Mouse (Mus musculus) retina, embryonic 14.5 days (tissue): ENCODE results near the gene Ankrd22.

Experiments
- DNase-seq: peaks from one replicate; pipeline ENCODE4 v3.0.0-alpha.2; 2015; ENCODE audit warnings: low spot score

The Ankrd22 gene

DNA sequence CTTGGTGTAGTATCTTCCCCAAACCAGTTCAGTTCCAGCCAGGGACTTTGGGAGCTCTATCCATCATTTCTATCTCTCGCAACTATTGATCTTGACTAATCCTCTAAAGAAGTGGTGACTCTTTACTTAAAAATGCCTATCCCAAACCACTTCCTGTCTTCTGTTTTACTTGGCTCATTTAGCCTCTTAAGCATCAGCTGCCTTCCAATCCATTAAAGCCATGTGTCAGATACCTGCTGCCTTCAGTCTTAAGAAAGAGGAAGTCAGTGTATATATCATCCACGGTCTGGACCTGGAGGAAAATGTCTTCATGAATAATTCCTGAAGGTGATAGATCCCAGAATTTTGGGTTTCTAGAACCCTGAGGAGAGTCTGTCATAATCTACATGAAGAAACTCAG lies 14.5 kb upstream of the Ankrd22 start:
- no peak for DNase-seq

DNA sequence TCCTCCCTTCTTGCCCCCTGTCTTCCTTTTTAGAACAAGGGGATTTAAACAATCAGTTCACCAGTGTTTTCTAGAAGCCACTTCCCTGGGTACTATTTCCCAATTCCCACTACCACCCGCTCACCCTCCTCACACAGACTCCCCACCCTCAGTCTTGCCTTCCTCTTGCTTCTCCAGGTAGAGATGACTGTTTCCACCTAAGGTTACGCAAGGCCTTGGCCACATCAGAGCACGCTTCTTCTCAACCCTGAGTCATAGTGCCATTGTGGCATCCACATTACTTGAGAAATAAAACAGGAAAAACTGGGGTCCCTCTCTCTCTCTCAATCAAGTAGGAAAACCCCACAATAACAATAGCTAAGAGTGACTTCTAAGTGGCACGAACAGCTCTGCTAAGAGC lies 13.3 kb upstream of the Ankrd22 start:
- DNase-seq: no peak

DNA sequence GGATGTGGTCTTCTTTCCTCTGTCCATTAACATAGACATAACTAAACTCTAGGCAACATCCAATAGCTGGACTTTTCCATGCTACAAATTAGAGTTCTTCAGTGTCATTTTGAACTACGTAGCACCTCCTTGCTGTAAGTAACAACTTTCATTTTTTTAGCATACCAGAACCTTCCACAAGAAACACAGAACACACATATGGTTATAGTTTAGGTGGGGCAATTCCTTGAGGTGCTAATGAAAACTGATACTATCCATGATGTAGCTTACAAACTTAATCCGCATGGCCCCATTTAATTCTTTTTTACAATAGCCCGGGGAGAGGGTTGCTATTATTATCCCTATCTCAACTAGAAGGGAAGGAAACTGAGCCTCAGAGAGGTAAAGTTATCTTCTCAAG lies 8.2 kb upstream of the Ankrd22 start:
- DNase-seq: no peak

DNA sequence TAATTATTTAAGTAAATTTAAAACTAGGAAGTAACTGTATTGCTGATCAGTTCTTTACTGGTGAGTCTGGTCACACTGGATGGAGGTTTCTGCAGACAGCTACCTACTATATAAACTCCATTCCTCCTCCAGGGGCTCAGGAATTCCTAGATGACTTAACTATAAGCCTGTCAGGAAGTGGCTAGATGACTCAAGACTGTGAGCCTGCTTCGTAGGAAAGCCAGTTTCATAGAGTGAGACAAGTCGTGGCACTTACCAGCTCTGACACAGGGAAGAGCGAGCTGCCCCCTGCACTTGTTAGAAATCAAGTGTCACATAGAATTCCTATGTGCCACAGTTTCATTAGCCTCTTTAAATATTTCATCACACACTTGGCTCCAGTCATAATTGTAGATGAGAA lies 5.3 kb upstream of the Ankrd22 start:
- DNase-seq: no peak

DNA sequence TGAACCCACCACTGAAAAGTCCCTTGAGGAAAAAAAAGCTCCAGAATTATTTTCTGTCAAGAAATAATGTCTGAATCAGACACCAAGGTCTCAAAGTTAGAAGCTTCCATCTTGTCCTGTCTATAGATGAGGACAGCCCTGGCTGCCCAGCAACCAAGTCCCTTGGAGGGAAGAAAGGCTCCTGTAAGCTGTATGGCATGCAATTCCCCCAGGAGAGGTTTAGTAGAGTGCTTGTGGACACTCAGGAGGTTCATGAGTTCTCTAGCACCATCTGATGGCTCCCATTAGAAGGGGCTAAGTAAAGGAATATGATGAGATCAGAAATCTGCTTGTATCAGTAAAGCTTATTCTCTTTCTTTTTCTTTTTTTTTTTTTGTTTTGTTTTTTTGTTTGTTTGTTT lies 3.3 kb upstream of the Ankrd22 start:
- DNase-seq: no peak

DNA sequence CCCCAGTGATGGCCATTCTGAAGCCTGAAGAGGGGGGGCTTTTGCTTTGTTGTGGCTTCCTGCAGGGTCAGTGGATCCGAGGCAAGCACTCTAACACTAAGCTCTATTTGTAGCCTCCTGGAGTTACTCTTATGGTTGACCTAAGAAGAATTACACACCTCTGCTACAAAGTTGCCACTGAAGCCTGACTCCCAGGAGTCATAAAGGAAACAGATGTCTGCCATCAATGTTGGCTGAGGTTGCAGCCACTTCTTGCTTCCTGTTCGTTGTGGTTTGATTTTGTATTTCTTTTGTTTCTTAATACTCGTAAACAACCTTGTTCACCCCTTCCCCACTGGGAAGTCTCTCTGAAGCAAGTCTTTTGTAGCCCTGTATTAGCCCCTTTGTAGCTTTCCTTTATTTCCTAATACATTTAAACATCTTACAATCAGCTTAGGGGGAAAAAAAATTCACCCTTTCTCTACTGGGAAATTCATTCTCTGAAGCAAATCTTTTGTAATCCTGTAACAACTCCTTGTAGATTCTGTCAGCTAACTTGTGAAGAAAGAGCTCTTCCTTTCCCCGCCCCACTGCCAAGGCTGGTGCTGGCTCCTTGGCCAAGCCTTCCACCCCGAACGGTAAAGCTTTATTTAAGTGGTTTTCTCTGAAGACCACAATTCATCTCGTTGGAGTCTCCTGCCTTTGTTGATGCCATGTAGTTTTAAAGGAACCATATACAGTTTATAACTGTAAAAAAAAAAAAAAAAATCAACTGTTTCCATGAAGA lies 2.2 kb upstream of the Ankrd22 start:
- no peak for DNase-seq

DNA sequence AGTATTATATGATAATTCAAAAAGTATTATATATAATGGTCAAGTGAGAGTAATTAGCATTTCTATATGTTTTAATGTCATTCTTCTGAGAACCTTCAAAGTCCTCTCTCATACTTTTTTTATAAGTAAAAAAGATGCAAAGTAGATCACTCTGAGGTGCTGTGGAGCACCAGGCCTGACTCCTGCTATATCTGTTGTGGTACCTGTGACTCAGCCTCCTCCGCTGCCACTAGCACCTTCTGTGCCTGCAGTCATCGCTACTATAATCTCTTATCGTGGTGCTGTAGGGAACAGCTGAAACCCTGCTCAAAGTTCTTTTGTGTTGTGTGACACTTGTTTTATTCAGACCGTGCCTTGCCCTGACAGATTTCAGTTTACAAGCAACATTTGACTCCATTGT lies 533 bp upstream of the Ankrd22 start:
- no peak for DNase-seq

DNA sequence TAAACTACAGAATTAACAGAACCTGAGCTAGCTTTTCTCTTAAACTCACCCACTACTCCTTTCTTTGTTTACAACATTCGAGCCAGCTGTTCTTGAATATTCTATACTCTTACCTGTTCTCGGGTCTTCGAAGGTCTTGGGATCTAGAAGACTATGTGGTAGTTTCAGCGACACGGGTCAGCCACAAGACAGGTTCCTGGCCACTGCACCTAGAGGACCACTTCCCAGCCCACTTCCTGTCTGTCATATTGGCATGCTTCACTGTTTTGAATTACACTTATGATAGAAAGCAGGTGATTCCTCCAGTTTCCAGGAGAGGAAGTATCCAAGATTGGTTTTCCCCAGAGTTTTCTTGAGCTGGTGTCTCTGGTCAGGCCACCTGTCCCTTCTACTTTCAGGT lies 3.2 kb downstream of the Ankrd22 start:
- DNase-seq: no peak

DNA sequence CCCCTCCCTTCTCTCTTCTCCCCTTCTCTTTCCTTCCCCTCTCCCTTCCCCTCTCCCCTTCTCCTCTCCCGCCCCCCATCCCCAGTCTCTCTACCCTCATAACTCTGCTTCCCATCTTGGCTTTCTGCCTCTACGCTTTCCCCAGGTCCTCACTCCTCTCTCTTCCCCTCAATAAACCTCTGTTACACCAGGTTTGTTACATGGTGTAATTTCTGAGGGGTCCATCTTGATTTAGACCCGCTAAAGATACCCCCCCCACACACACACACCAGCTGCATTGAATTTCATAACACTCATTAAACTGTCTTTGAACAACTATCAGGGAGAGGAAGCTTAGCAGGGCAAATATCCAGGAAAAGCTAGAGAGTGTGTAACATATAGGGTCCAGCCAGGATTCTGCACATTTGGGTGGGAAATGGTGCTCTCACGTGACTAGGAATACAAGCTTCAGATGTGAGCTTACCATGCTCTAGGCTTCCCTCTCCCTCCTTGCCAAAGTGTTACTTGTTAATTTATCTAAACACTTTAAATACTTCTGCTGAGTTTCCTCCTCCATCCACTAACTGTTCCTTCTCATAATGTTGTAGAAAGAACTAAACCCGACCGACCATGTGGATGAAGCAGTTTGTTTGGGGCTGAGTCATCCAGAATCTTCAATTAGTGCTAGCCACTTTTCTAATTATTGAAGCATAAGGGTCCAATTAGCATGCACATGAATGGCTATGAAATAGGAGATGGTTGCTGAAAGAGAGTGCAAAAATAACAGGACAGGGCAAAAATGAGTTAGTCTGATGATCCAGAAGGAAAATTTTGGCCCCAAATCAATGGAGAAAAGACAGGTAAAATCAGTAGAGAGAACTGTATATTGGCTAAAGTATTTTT lies 12.3 kb downstream of the Ankrd22 start:
- DNase-seq: peak; percentile 38

DNA sequence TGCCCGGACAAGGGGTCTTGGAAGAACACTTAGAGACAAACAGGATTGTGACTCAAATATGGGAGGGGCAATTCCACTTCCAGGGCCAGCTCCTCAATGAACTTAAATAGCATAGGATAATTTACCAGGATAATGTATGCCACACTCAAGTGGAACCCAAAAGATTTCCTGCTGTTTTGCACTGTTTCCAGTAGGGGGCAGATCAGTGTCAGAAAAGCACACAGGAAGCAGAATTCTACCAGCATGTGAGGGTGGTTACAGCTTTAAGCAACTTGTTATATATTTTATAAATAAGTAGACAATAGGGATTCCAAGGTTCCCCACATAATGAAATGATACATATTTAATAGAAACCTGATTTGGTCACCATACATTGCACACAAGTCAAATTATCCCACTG lies 13.9 kb downstream of the Ankrd22 start:
- peak; percentile 21 for DNase-seq

DNA sequence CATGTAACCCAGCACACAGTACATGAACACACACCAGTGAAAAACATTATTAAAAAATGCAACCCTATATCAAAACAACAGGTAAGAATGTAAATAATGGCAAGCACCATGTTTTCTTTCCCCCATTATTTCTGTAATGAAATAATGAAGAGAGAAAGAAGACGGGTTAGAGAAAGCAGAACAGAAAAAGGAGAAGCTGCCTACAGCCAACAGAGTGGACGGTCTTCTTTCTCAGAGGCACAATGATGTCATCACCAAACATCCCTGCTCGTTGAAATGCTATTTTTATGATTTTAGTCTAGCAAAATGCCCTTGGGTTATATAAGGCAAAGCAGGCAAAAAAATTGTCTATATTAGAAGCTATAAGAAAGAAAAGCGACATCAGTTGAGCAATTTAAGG lies 17.4 kb downstream of the Ankrd22 start:
- no peak for DNase-seq

DNA sequence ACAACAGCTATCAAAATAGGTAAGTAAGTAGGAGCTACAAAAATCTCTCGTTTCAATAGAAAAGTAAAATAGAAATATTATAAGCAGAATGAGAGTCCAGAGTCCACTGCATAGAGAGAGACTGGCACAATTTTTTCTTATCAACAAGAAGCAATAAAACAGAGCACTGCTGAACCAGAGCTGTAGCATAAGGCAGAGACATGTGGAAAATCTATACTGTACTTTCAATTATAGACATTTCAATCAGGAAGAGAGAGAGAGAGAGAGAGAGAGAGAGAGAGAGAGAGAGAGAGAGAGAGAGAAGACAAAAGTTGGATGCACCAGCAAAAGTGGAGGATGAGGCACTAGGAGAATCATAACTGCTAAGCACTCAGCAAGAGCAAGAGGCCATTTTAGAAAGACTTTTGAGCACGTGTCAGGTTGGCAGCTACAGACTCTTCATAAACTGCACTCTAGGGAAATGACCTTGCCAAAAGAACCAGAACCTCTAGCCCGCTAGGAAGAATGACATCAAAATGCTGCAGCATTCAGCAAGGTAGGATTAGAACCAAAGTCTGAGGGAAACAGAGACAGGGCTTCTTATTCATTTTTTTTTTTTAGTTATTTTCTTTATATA lies 26.3 kb downstream of the Ankrd22 start:
- DNase-seq: no peak

DNA sequence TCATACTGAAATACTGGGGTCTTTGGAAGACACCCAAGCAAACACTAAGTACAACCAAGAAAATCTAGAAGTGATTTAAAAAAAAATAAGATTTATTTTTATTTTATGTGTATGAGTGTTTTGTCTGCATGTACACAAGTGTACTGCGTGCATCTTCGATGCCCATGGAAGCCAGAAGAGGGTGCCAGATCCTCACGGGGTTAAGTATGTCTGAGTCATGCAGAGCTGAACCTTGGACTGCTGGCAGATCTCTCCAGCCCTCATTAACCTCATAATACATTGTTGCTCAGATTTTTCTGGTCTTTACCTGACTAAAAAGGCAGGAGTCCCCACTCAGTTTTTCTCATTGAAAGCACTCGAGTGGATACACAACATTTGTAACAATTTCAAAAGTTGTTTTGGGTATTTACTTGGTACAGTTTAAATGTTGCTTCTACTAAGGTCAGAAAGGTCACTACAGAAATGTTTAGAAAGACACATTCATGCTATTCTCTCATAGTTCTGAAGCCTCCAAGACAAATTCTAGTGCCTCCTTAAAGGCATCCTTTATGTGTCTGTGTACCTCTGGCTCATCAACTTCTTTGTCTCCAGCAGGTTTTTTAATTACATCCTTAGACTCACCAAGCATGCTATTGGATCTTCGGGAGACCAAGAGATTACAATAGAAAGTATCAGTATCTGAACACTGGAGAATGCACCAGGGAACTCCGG lies 27.0 kb downstream of the Ankrd22 start:
- no peak for DNase-seq

DNA sequence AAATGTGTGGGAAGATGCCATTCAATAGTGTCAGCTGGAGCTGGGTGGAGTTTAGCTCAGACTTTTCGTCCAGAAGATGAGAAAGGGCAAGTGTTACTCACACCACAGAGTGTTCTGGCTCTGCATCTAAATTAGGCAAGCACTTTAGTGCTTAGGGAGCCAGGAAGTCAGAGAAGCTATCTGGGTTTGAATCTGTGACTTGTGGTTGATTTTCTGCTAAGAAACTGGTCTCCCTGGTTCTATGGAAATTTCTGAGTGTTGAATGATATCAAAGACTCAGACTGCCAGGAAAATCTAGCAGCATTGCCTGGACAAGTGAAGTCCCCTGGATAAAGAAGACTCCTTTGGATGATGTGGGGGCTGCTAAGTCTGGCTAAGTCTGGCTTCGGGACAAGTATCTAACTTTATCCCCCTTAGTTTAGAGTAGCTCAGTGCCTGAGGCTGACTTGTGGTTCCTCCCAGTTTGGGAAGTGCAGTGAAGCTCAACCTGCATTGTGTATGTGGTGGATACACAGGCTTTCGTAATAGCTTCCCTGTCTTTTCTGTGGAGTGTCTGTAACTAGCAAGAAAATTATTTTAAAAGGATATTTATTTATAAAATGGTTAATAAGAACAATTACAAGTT lies 45.6 kb downstream of the Ankrd22 start:
- DNase-seq: no peak

DNA sequence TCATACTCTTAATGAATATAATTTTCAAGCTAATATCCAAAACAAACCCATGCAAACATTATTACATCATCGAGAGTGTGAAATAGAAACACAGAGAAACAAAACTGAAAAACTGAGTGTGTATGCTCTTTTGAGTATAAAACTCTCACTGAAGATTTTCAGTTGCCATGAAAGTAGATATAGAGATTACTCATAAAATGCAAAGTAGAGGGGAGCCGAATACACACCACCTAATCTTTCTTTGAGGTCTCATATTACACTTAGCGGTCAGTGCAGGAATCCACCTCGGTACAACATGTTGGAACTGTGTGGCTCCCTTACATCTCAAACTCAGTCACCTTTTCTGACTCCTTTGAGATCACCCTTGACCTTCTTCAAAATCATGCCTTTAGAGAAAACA lies 46.2 kb downstream of the Ankrd22 start:
- no peak for DNase-seq

DNA sequence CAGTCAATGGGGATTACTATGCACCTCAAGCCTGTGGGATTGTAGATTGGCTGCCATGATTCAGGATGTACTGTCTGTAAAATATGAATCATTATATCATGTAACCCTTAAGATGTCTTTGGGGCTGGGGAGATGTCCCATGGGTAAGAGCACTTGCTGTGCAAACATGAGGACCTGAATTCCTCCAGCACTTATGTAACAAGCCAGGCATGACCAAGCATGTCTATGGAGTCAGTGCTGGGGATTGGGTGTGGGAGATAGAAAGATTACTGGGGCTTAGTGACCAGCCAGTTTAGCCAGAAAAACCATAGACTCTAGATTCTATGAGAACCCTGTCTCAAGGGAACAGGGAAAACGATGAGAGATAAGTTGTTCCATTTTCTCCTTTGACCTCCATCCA lies 46.8 kb downstream of the Ankrd22 start:
- DNase-seq: no peak

DNA sequence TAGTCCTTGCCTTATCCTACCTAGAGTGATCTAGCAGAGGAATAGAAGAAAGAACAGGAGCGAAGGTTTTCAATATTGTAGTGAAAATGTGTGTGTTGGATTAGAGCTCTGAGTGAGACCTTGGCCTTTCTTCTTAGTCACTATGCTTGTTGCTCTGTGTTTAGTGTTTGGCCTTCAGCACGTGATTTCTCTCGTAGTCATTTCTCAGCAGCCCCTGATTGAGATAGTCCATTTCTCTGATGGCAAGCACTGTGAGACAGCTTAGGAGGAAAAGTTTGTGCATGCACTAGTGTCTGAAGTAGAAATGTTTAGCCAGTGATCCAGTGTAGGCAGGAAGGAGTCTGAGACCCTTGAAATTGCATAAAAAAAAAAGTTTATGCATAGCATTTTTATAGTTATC lies 61.0 kb downstream of the Ankrd22 start:
- DNase-seq: no peak

DNA sequence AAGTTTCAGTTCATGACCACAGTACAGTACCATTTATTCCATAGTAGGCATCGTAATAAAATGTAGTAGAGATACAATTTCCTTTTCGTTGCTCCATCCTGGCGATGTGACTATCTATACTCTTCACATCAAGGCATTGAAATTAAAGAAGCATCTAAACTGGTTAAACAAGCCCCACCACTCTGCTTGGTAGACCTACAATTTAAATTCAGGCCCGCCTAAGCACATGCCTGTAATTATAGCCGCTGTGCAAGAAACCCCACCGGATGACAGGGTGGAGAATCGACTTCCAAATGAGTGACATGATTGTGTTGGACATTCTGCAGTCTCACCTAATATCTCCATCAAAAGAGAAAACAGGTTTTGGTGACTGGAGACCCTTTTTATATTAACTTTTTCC lies 64.0 kb downstream of the Ankrd22 start:
- DNase-seq: no peak

DNA sequence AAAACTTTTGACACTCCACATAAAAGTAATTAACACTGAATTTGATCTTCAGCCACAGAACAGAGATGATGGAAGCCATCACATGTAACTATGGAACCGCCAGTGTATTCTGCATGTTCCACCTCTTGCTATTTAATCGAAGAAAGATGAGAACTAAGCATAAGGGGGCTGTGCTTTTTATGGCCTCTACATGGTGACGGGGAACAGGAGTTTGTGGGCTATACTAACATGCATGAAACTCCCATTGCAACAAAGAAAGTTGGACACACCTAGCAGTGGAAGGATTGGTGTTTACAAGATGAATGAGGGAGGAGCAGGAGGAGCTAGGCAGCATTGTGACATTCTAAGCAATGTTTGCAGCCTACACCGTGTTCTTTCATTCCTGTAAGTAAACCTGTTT lies 65.2 kb downstream of the Ankrd22 start, which contains the start of gene Lipm:
Gene Lipm (plus strand): TSS at position 301 of the 400 bp plus-strand sequence.
- no peak for DNase-seq

DNA sequence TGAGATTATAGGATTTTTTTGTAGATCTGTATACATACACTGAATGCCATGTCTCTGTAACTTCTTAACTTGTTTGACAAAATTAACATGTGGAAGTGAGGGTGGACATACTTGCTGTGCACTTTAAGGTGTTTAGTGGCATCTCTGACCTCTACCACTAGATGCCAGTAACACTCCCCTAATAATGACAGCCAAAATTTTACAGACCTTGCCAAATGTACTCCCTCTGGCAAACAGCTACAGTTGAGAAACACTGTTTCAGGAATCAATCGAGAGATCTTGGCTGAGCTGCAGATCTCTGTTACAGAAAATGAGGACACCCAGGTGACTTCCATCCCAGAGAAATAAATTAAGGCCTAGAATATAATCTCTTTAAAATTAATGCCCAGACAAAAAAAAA lies 69.6 kb downstream of the Ankrd22 start:
- no peak for DNase-seq

DNA sequence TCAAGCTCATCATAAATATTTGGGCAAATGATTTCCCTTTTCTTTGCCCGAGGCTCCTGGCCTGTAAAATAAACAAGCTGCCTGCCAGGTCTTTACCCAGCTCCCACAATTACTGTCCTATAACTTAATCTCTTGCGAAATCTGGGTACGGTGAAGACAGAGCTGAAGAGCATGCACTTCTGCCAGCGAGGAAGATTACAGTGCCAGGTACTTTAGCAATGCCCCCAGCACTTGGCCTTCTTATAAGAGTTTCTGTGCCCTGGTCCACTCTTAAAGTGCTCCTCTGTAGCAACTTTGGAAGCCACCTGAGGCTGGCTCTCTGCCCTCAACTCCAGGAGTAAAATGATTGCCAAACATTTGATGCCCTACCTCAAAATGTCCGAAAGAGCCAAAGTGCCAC lies 70.5 kb downstream of the Ankrd22 start:
- no peak for DNase-seq
